Mouse (Mus musculus) liver, embryonic 15.5 days (tissue): Measurements from ENCODE around the gene Ece2. TPM values are rescaled to one million over a fixed set of nuclear protein-coding genes. Genes with fewer than 3 reads are reported as not detected.

Experiments
- ATAC-seq: fragments of 200-750 bp; cut with Nextera tagmentation; 2 replicates; pipeline ENCODE4 v1.8.0; 2017; ENCODE audit warnings: moderate number of reproducible peaks, mild to moderate bottlenecking, moderate library complexity; ENCODE audit not compliant: insufficient read depth
- H3K27ac ChIP-seq: fragments of 300-500 bp; sonication (generic); replicated peaks from 2 replicates; pipeline ENCODE4 v1.5.1; 2015; ENCODE audit warnings: mild to moderate bottlenecking, inconsistent platforms
- H3K27me3 ChIP-seq: fragments of 300-500 bp; sonication (generic); 2 replicates; pipeline ENCODE4 v1.6.1; 2015; ENCODE audit warnings: mild to moderate bottlenecking, inconsistent platforms
- H3K36me3 ChIP-seq: fragments of 300-500 bp; sonication (generic); replicated peaks from 2 replicates; pipeline ENCODE4 v1.6.1; 2015; ENCODE audit warnings: moderate library complexity, mild to moderate bottlenecking, inconsistent platforms
- H3K4me1 ChIP-seq: fragments of 300-500 bp; sonication (generic); replicated peaks from 2 replicates; pipeline ENCODE4 v1.6.1; 2015; ENCODE audit warnings: inconsistent platforms
- H3K4me2 ChIP-seq: fragments of 300-500 bp; sonication (generic); 2 replicates; pipeline ENCODE4 v1.6.1; 2015; ENCODE audit warnings: moderate library complexity, mild to moderate bottlenecking, inconsistent platforms
- H3K4me3 ChIP-seq: fragments of 300-500 bp; sonication (generic); replicated peaks from 2 replicates; pipeline ENCODE4 v1.5.1; 2015; ENCODE audit warnings: mild to moderate bottlenecking, inconsistent platforms
- H3K9ac ChIP-seq: fragments of 300-500 bp; sonication (generic); 2 replicates; pipeline ENCODE4 v1.6.1; 2015; ENCODE audit warnings: moderate library complexity, mild to moderate bottlenecking, inconsistent platforms
- H3K9me3 ChIP-seq: fragments of 300-500 bp; sonication (generic); replicated peaks from 2 replicates; pipeline ENCODE4 v1.6.1; 2016; ENCODE audit warnings: inconsistent platforms
- WGBS: fragments of 180-500 bp; shearing (Covaris S2); methylation state at CpG from one replicate; pipeline ENCODE4 v1.1.7; 2015; ENCODE audit warnings: mixed read lengths; ENCODE audit not compliant: insufficient replicate concordance; 5-methylcytosine and 5-hydroxymethylcytosine counted together
- polyA plus RNA-seq: library from polyadenylated mRNA; unstranded; fragments of >200 nt; fragmentation: Nextera tagmentation; extraction: Ambion mirVana; gene quantifications from 2 replicates; pipeline ENCODE4 v1.2.1, GENCODE M21; 2015

Gene Ece2
- polyA plus RNA-seq, 1 experiment from 2014 or later = not detected

DNA sequence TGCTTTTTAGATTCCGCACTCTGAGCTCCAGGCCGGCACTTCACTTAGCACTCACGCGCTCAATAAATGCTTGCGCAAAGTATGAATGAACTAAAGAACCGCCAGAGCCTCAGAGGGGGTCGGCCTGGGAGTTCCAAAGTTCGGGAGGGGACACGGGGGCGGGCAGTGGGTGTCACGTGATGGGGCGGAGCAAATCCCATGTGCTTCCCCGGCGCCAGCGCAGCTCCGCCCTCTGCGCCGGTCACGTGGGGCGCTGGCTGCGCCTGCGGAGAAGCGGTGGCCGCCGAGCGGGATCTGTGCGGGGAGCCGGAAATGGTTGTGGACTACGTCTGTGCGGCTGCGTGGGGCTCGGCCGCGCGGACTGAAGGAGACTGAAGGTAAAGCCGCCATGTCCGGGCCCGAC lies 42.9 kb downstream of the Ece2 start:
- peaks cover 46% of the 10 kb centered on the region for H3K4me1 ChIP-seq
- peak overlapping the region; percentile 88 for H3K4me2 ChIP-seq
- peak; percentile 81 for ATAC-seq
- H3K27ac ChIP-seq = peak overlapping the region; percentile 92
- H3K36me3 ChIP-seq = peaks cover 30% of the 10 kb centered on the region
- peak overlapping the region; percentile 94 for H3K9ac ChIP-seq
- peak overlapping the region; percentile 94 for H3K4me3 ChIP-seq
- H3K27me3 ChIP-seq = no peaks in the 10 kb centered on the region
- WGBS = under 1% methylated on average over 36 of the region's 38 CpGs
- no peaks in the 10 kb centered on the region for H3K9me3 ChIP-seq

DNA sequence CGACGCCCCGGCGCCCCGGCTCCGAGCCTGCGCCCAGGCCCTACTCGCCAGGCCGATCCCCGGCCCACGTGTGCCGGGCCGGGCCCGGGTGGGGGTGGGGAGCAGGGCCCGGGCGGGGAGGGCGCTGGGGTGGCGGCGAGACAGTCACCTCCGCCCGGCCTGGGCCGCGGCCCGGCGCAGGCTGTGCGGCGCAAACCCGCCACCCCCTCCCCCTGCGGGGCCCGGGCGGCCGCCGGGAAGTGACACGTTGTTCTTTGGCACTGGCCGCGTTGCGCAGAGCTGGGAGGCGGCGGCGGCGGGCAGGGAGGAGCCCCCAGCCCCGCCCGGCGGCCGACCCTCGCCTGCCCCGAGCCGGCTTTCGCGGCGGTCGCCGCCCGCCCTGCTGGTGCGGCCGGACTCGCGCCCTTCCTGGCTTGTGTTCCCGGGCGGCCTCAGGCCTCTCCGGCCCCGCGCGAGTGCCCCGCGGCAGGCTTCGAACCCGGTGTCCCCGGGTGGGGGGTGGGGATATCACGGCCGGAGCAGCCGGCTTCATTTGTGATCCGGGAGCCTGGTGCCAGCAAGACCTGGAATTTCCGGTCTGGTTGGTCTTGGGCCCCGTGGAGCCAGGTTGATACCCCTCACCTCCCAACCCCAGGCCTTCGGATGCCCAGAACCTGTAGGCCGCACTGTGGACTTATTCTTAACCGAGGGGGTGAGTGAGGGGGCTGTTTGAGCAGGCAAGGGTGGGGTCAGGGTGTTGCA lies 43.5 kb downstream of the Ece2 start:
- Histone ChIP-seq H3K9ac (peak overlapping the region; percentile 94), H3K27ac (peak overlapping the region; percentile 92), H3K27me3 (no peaks in the 10 kb centered on the region), H3K4me1 (peaks cover 53% of the 10 kb centered on the region), H3K36me3 (peaks cover 36% of the 10 kb centered on the region), H3K4me2 (peak overlapping the region; percentile 88), H3K9me3 (no peaks in the 10 kb centered on the region), H3K4me3 (peak overlapping the region; percentile 94)
- ATAC-seq = peak; percentile 66
- WGBS = under 1% methylated on average over 61 of the region's 78 CpGs

DNA sequence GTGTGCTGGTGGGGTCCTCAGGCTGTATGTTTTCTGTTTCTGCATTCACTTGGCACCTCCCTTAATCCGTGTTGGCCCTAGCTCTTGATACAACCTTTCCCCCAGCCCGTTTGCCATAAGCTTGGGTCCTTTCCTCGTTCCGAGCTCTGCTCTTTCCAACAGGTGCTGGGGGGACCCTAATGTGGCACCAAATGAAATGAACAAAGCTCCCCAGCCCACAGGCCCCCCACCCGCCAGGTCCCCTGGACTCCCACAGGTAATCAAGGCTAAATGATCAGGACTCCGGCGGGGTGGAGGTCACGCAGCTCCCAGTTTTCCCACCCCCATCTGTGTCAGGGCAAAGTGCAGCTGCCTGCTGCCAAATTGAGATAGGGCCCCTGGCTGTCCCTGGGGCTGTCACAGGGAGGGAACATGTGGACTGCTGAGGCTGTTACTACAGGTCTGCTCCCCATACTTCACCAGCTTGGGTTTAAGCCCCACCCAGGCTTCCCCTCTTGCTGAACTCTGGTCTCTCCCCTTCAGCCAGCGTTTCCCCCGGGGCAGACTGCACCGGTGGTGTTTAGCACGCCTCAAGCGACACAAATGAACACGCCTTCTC lies 44.2 kb downstream of the Ece2 start:
- peaks cover 43% of the 10 kb centered on the region for H3K36me3 ChIP-seq

DNA sequence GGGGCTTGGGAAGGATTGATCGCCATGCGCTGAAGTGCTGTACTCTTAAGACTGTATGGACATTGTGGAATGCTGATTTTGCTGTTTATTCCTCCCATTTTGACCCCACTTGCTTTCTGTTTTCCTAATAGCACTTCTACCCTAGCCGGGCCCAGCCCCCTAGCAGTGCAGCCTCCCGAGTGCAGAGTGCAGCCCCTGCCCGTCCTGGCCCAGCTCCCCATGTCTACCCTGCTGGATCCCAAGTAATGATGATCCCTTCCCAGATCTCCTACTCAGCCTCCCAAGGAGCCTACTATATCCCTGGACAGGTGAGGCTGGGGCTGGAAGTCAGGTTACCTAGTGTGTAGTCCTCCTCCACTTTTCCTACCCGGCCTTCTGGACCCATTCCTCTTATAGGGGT lies 45.6 kb downstream of the Ece2 start:
- H3K4me1 ChIP-seq = peaks cover 60% of the 10 kb centered on the region
- H3K36me3 ChIP-seq = peaks cover 57% of the 10 kb centered on the region
- 79% methylated on average over 6 of the region's 6 CpGs for WGBS
- H3K9me3 ChIP-seq = no peaks in the 10 kb centered on the region
- H3K4me2 ChIP-seq = peak overlapping the region; percentile 88
- H3K4me3 ChIP-seq = peak overlapping the region; percentile 94; the same call in 1 of the 2 replicates
- peak overlapping the region; percentile 92 for H3K27ac ChIP-seq
- H3K9ac ChIP-seq = 0 out of 2 replicates have a peak overlapping the region, but pooled peaks have one; percentile 6
- ATAC-seq = no peak
- H3K27me3 ChIP-seq = no peaks in the 10 kb centered on the region

More for the DNA sequence above, 44.2 kb downstream of the Ece2 start:
- Histone ChIP-seq H3K9me3 (no peaks in the 10 kb centered on the region), H3K4me3 (peak overlapping the region; percentile 94), H3K4me2 (peak overlapping the region; percentile 88), H3K9ac (peak overlapping the region; percentile 94), H3K27me3 (no peaks in the 10 kb centered on the region), H3K27ac (peak overlapping the region; percentile 92), H3K4me1 (peaks cover 59% of the 10 kb centered on the region)
- WGBS = 2% methylated on average over 14 of the region's 14 CpGs
- ATAC-seq = peak; percentile 72

DNA sequence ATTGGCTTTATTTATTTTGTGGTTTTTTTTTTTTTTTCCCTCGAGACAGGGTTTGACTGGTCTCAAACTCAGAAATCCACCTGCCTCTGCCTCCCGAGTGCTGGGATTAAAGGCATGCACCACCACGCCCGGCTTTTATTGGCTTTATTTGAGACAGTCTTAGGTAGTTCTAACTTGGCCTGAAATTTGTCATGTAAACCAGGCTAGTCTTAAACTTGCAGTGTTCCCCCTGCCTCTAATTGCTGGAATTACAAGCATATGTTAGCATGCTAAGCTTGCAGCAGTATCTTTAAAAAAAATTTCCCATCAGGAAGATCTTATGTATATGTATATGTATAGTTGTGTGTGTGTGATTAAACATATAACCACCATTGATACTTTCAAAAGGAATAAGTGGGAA lies 47.1 kb downstream of the Ece2 start:
- no peak overlapping the region for H3K4me3 ChIP-seq
- H3K9ac ChIP-seq = no peak overlapping the region
- WGBS = 81% methylated on average over 4 of the region's 4 CpGs
- ATAC-seq = no peak
- peaks cover 59% of the 10 kb centered on the region for H3K4me1 ChIP-seq
- no peaks in the 10 kb centered on the region for H3K27me3 ChIP-seq
- H3K27ac ChIP-seq = no peak overlapping the region
- H3K36me3 ChIP-seq = peaks cover 72% of the 10 kb centered on the region
- H3K4me2 ChIP-seq = no peak overlapping the region
- no peaks in the 10 kb centered on the region for H3K9me3 ChIP-seq

DNA sequence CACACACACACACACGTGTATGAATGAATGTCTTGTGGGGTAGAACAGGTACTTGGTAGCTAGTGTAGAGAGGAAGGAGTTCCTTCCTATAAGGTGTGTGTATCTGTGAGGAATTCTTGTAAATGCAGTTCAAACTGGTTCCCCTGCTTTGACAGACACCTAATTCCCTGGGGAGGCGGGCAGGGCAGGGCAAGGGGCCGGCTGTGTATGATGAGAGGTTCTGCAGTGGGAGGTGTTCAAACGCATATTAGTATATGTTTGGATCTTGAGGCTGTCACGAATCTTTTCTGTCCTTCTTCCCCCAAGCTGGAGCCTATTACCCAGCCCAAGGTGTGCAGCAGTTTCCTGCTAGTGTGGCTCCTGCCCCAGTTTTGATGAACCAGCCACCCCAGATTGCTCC lies 47.8 kb downstream of the Ece2 start:
- H3K36me3 ChIP-seq = peaks cover 79% of the 10 kb centered on the region
- peak overlapping the region; percentile 23; the same call in 1 of the 2 replicates for H3K9ac ChIP-seq
- peak overlapping the region; percentile 38 for H3K4me2 ChIP-seq
- WGBS = 77% methylated on average over 5 of the region's 5 CpGs
- no peak for ATAC-seq
- peaks cover 52% of the 10 kb centered on the region for H3K4me1 ChIP-seq
- peak overlapping the region; percentile 72 for H3K27ac ChIP-seq
- no peak overlapping the region for H3K4me3 ChIP-seq
- no peaks in the 10 kb centered on the region for H3K9me3 ChIP-seq
- H3K27me3 ChIP-seq = no peaks in the 10 kb centered on the region

DNA sequence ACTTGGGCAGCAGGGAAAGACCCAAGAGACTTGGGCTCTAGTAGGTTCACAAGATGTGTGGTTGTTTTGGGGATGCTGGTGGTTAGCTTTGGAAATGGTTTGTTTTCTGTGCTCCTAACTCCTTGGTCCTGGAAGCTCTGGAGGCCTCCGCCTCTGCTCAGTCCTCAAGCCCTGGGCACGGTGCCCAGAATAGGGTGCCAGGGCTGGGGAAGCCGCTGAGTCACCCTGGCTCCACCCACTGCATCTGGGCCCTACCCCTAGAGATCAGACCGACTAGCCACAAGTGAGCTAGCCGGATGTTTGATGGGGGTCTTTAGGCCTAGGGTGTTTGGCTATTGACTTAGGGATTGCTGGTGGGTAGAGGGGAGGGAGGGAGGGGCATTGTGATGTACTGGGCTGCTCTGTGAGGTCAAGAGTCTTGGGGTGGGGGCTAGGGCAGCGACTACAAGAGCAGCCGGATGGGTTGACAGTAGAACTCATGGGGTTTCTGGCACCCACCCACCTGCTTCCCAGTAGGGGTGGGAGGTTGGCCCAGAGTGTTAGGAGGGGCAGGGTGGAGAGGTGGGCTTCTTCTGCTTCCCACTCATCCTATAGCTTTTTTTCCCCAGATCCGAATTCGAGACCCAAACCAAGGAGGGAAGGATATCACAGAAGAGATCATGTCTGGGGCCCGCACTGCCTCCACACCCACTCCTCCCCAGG lies 48.5 kb downstream of the Ece2 start:
- Histone ChIP-seq H3K9ac (peak overlapping the region; percentile 23; the same call in 1 of the 2 replicates), H3K4me1 (peaks cover 52% of the 10 kb centered on the region), H3K4me2 (peak overlapping the region; percentile 38), H3K36me3 (peaks cover 86% of the 10 kb centered on the region), H3K4me3 (0 out of 2 replicates have a peak overlapping the region, but pooled peaks have one; percentile 1), H3K27me3 (no peaks in the 10 kb centered on the region), H3K9me3 (no peaks in the 10 kb centered on the region), H3K27ac (peak overlapping the region; percentile 72)
- 65% methylated on average over 10 of the region's 10 CpGs for WGBS
- peak; percentile 60 for ATAC-seq

DNA sequence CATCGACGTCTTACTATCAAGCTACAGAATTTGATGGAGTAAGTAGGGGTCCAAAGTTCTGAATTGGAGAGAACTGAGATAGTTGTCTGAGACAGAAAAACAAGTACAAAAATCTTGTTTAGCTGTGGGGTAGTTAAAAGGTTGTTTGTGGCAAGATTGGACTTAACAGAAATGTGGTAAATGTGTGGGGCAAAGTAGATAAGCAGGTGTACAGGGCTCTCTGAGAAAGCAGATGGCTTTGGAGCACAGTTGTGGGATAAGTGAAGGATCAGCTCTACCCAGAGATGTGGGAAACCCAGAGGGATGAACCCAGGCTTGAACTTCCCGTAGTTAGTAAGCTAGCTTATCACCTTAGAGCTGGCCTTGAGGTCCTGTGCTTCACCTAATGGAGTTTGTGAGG lies 61.1 kb downstream of the Ece2 start:
- Histone ChIP-seq H3K9me3 (no peaks in the 10 kb centered on the region), H3K4me1 (peaks cover 50% of the 10 kb centered on the region), H3K27ac (no peak overlapping the region), H3K36me3 (peaks cover 70% of the 10 kb centered on the region), H3K9ac (no peak overlapping the region), H3K4me3 (no peak overlapping the region), H3K27me3 (peaks cover 26% of the 10 kb centered on the region), H3K4me2 (no peak overlapping the region)
- 55% methylated on average over 3 of the region's 3 CpGs for WGBS
- no peak for ATAC-seq

DNA sequence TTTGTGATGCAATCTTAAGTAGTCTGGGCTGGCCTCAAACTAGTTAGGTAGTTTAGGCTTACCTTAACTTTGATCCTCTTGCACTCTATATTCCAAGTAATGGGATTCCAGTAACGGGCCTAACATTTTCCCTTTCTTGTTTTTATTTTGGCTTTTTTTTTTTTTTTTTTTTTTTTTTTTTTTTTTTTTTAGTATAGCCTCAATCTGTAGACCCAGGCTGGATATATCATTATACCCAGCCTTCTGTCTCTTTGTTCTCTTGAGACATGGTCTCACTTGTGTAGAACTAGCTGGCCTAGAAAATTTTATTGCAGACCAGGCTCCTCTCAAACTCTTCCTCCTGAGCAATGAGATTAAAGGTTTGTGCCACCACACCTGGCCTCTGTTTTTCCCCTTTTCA lies 62.0 kb downstream of the Ece2 start:
- peaks cover 57% of the 10 kb centered on the region for H3K4me1 ChIP-seq
- H3K36me3 ChIP-seq = peaks cover 62% of the 10 kb centered on the region

DNA sequence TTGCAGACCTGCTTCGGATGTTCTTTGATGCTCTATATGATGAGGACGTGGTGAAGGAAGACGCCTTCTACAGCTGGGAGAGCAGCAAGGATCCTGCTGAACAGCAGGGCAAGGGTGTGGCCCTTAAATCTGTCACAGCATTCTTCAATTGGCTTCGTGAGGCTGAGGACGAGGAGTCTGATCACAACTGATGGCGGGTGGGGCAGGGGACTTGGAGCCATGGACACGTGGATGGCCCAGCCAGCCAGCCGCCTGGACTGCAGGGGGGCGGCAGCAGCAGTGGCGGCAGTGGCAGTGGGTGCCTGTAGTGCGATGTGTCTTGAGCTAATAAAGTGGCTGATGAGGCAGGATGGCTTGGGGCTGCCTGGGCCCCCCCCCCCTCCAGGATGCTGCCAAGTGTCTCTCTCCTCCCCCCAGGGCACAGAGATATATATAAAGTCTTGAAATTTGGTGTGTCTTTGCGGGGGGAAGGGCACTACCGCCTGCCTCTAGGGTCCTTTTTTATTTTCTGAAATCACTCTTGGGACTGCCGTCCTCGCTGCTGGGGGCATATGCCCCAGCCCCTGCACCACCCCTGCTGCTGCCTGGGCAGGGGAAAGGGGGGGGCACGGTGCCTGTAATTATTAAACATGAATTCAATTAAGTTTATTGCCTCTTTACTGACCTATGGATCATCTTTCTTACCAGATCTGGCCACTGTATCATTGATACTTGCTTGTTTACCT lies 62.8 kb downstream of the Ece2 start:
- H3K9me3 ChIP-seq = no peaks in the 10 kb centered on the region
- peak overlapping the region; percentile 97 for H3K4me2 ChIP-seq
- peak overlapping the region; percentile 65 for H3K4me3 ChIP-seq
- H3K9ac ChIP-seq = no peak overlapping the region
- WGBS = 60% methylated on average over 16 of the region's 16 CpGs
- peaks cover 43% of the 10 kb centered on the region for H3K27me3 ChIP-seq
- peaks cover 57% of the 10 kb centered on the region for H3K4me1 ChIP-seq
- no peak for ATAC-seq
- peaks cover 54% of the 10 kb centered on the region for H3K36me3 ChIP-seq
- H3K27ac ChIP-seq = peak overlapping the region; percentile 29; the same call in 1 of the 2 replicates

More for the DNA sequence above, 62.0 kb downstream of the Ece2 start:
- WGBS = 75% methylated on average over 1 of the region's 1 CpGs
- Histone ChIP-seq H3K27ac (0 out of 2 replicates have a peak overlapping the region, but pooled peaks have one; percentile 29), H3K4me3 (no peak overlapping the region), H3K4me2 (no peak overlapping the region), H3K27me3 (peaks cover 35% of the 10 kb centered on the region), H3K9me3 (no peaks in the 10 kb centered on the region), H3K9ac (no peak overlapping the region)
- no peak for ATAC-seq
